Mouse (Mus musculus) NIH3T3 (cell line): ENCODE data around the gene Stpg1.

Experiments used
- DNase-seq: peaks from one replicate; pipeline ENCODE4 v3.0.0-alpha.2; 2012; ENCODE audit warnings: low read depth

Gene Stpg1

DNA sequence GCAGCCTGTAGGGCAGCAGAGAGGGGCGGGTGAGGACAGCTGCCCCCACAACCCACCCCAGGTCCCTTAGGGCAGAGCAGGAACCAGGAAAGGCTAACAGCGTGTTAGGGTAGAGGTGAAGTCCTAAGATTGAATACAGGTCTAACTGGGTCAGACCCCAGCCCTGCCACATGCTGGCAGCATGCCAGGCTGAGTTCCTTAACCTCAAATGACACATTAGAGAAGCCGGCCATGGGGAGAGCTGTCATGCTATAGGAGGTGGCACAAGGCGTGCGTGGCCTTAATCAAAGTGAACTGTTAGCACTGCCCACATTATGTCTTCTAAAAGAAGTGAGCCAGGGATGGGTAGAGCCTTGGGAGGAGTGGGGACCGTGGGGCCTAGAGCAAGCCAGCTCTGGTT lies 54.7 kb downstream of the Stpg1 start:
- no peak for DNase-seq

GRCm38 (mm10) chr4:135563794-135564193 lies 69.2 kb downstream of the Stpg1 start:
- no peak for DNase-seq

GRCm38 (mm10) chr4:135565400-135565799 lies 70.8 kb downstream of the Stpg1 start:
- DNase-seq, result no peak

DNA sequence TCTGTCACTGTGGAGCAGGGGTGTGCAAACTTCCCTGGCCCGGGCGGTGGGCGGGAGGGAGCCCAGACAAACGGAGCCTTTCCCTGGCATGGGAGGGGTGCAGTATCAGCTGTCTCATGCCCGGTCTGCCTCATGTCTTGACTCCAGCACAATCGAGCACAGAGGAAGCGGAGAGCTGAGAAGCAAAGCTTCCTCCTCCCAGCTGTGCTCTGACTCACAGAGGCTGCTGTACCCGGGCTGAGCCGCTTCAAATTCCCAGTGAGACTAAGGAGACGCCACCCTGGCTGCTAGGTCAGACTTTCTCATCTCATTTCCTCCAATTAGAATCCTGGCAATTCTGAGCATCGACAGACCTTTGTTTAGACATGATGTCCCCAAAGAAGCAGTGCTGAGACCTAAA lies 72.5 kb downstream of the Stpg1 start:
- DNase-seq, result peak; percentile 26

GRCm38 (mm10) chr4:135567484-135567883 lies 72.9 kb downstream of the Stpg1 start:
- no peak for DNase-seq

GRCm38 (mm10) chr4:135569201-135569600 lies 74.6 kb downstream of the Stpg1 start:
- no peak for DNase-seq

DNA sequence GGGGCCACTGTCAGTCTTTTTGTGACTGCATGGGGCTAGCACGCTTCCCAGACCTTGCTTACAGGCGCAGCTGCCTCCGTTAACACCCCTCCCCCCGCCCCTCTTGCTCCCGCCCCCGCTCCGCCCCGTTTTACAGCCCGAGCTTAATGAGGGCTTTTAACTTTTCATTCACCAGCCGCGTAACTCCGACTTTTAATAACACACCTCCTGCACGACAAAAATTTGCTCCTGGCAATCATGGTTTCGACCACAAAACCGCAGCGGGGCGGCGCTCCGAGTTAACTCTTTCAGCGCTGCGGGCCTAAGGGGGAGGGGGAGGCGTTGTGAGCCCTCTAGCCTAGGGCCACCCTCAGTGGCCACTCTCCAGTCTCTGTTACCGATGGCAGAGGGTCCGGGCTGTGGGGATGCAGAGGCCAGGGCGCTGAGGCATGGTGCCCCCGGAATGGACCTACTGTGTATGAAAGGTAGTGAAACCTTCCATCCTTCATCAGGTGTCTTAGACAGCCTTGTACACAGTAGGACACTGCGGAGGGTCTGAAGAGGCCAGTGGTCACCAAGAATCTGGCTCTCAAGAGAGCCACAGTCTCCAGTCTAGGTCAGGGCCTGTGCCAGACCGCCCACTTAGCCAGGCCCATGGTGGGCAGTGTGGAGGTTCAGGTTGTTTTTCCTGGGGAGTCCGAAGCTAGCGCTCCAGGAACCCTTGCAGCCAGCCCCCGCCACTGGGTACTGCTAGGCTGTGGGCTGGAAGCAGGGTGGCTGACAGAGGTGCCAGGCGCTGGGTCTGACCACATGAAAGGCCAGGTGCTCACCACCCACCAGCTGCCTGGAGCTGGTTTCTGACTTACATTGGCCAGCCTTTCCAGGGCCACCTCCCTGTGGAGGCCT lies 75.8 kb downstream of the Stpg1 start:
- DNase-seq, result no peak

DNA sequence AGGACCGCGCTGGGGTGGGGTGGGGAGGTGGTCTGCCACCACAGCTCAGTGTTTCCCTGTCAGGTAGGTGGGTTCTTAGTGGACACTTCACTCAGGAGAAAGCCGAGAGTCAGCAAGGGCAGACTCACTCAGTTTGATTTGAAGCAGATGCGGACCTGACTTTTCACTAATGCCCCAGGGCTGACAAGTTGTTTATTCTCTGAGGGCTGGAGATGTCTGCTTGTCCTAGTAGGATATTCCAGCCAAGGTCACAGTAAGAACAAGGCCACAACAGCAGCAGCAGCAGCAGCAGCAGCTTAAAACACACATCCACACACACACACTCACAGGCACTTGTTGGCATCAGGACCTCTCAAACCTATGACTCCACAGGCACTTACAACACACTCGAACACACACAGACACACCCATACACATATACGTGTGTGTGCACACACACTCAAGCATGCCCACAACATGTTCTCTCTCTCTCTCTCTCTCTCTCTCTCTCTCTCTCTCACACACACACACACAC lies 76.5 kb downstream of the Stpg1 start:
- DNase-seq, result no peak

GRCm38 (mm10) chr4:135572276-135572675 lies 77.7 kb downstream of the Stpg1 start:
- DNase-seq, result no peak

DNA sequence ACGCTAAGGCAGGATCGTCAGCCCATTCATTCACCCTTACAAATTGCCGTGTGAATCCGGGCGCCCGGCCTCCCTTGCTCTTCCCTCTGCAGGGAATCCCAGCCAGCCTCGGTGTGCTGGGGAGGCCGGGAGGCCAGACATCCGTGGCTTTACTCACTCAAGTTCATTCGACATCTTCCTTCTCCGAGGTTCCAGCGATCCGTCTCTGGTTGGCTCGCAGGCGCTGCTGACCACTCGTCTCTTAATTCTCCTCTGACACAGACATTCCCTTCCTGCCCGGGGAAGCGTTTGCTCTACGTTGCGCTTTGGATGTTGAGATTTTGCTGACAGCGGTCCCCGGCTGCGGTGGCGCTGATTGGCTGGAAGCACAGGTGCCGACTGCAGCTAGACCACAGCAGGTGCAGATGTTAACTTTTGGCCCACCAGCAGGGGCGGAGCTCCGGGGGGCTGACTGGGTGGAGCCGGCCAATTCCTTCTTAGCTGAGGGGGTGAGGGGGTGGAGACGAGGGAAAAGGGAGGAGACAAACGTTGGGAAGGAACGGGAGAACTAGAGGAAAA lies 78.7 kb downstream of the Stpg1 start, which contains the start of gene Grhl3:
Grhl3 (minus strand) TSS at position 380 of the 558 bp plus-strand sequence.
- no peak for DNase-seq

- DNase-seq, result no peak
Measured at GRCm38 (mm10) chr4:135575365-135576140, 81.0 kb downstream of the Stpg1 start.

- no peak for DNase-seq
Measured at GRCm38 (mm10) chr4:135578490-135578889, 83.9 kb downstream of the Stpg1 start.

DNA sequence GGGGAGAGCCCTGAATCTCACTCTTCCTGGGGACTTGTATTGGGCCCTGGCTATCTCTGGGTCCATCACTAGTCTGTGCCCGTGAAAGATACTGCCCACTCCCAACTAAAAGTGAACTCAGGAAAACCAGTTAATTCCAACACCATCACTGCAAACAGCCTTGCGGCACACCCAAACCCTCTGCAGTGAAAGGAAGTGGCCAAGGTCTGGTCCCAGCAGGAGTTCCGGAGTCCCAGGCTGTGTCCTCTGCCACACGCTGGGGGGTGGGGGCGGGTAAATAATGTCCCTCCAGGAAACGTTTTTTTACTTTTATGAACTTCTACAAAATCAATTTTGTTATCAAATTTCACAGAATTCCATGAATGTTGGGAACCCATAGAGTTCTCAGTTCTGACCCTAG lies 85.1 kb downstream of the Stpg1 start:
- DNase-seq, result no peak

DNA sequence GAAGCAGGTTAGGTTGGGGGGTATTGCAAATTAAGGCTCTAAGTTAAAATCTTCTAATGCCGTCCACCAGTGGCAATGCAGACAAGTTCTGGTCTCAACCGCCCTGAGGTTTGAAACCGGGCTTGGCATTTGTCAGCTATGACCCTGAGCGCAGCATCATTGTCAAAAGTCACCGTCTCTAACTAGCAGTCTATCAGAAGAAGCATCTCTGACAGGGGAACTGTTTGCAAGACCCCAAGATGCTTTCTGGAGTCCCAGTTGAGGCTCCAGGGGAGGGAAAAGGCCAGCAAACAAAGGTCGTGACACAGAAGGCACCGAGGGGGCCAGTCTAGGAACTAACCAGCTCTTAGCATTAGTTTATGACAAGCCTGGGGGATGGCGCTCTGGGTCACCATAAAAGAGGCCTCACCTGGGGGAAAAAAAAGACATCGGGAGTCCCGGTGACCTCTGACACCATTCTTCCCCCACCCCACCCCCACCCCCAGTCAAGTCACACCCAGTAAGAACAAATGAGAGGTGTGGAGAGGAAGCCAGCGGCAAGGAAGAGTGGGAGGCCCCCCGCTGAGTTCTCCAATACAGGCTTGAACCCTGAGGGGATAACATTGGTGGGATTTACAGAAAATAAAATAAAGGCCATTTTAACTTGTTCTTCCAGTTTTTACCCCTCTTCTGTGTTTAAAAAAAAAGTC lies 86.8 kb downstream of the Stpg1 start:
- DNase-seq, result no peak

- DNase-seq, result no peak
Measured at GRCm38 (mm10) chr4:135584838-135585237, 90.2 kb downstream of the Stpg1 start.
